Mouse (Mus musculus): ENCODE measurements around the gene Nkrf. TPM values are rescaled to one million over a fixed set of nuclear protein-coding genes. Genes with fewer than 3 reads are reported as not detected.

The Nkrf gene
- 13.6 and 15.5 TPM in 2 replicates for polyA plus RNA-seq (2015; fragmentation: Nextera tagmentation; extraction: Ambion mirVana)

GRCm38 (mm10) chrX:36902321-36903114 lies at the start of gene Nkrf:
Nkrf (minus strand) TSS chrX:36902899.
- 19% methylated on average over 32 of the region's 47 CpGs for WGBS
- Histone ChIP-seq H3K9ac (peak within 1 kb of the TSS; percentile 81), H3K4me2 (peak within 1 kb of the TSS; percentile 55), H3K9me3 (no peaks in the 10 kb centered on the region), H3K27me3 (no peaks in the 10 kb centered on the region), H3K4me3 (peak within 1 kb of the TSS; percentile 56), H3K27ac (replicated peaks) (peak within 1 kb of the TSS; percentile 88), H3K4me1 (replicated peaks) (0 out of 2 replicates have a peak, but pooled peaks cover 11% of the 10 kb centered on the region), H3K36me3 (no peaks in the 10 kb centered on the region)
- peak; percentile 87 for ATAC-seq (ENCODE audit: low read depth)

GRCm38 (mm10) chrX:36941106-36941505 lies 38.4 kb upstream of the Nkrf start:
- Histone ChIP-seq H3K9me3 (no peaks in the 10 kb centered on the region), H3K36me3 (peaks cover 19% of the 10 kb centered on the region), H3K4me2 (no peak overlapping the region), H3K4me1 (replicated peaks) (no peaks in the 10 kb centered on the region; the same call in 1 of the 2 replicates), H3K9ac (no peak overlapping the region), H3K4me3 (no peak overlapping the region), H3K27me3 (no peaks in the 10 kb centered on the region), H3K27ac (replicated peaks) (no peak overlapping the region)
- WGBS, result 82% methylated on average over 3 of the region's 3 CpGs
- no peak for ATAC-seq (ENCODE audit: low read depth)

- ATAC-seq (ENCODE audit: low read depth), result peak; percentile 76; the same call in 1 of the 2 replicates
- no peaks in the 10 kb centered on the region; the same call in 1 of the 2 replicates for H3K4me1 ChIP-seq (replicated peaks)
- WGBS, result 80% methylated on average over 4 of the region's 4 CpGs
These were observed 37.2 kb upstream of the Nkrf start for GRCm38 (mm10) chrX:36939806-36940413.

GRCm38 (mm10) chrX:36935326-36935966 lies 32.7 kb upstream of the Nkrf start:
- 81% methylated on average over 7 of the region's 7 CpGs for WGBS
- H3K4me2 ChIP-seq, result no peak overlapping the region
- H3K4me1 ChIP-seq (replicated peaks), result no peaks in the 10 kb centered on the region; the same call in 1 of the 2 replicates
- H3K36me3 ChIP-seq, result 0 out of 2 replicates have a peak, but pooled peaks cover 4% of the 10 kb centered on the region
- ATAC-seq (ENCODE audit: low read depth), result no peak
- no peak overlapping the region for H3K9ac ChIP-seq
- no peaks in the 10 kb centered on the region for H3K9me3 ChIP-seq
- no peak overlapping the region for H3K4me3 ChIP-seq
- H3K27me3 ChIP-seq, result no peaks in the 10 kb centered on the region
- no peak overlapping the region for H3K27ac ChIP-seq (replicated peaks)

More at GRCm38 (mm10) chrX:36939806-36940413, 37.2 kb upstream of the Nkrf start:
- no peak overlapping the region for H3K4me2 ChIP-seq
- no peak overlapping the region for H3K4me3 ChIP-seq
- peaks cover 13% of the 10 kb centered on the region for H3K36me3 ChIP-seq
- H3K27ac ChIP-seq (replicated peaks), result no peak overlapping the region
- no peak overlapping the region for H3K9ac ChIP-seq
- H3K27me3 ChIP-seq, result no peaks in the 10 kb centered on the region
- no peaks in the 10 kb centered on the region for H3K9me3 ChIP-seq

GRCm38 (mm10) chrX:36930574-36930973 lies 27.9 kb upstream of the Nkrf start:
- Histone ChIP-seq H3K4me3 (no peak overlapping the region), H3K4me2 (no peak overlapping the region), H3K36me3 (0 out of 2 replicates have a peak, but pooled peaks cover 7% of the 10 kb centered on the region), H3K27me3 (no peaks in the 10 kb centered on the region), H3K9me3 (no peaks in the 10 kb centered on the region), H3K9ac (no peak overlapping the region), H3K4me1 (replicated peaks) (no peaks in the 10 kb centered on the region), H3K27ac (replicated peaks) (no peak overlapping the region)
- WGBS, result 48% methylated on average over 1 of the region's 1 CpGs
- no peak for ATAC-seq (ENCODE audit: low read depth)

- no peaks in the 10 kb centered on the region for H3K9me3 ChIP-seq
- no peak overlapping the region for H3K4me2 ChIP-seq
- H3K27me3 ChIP-seq, result no peaks in the 10 kb centered on the region
- H3K36me3 ChIP-seq, result 0 out of 2 replicates have a peak, but pooled peaks cover 7% of the 10 kb centered on the region
- no peak overlapping the region for H3K9ac ChIP-seq
- ATAC-seq (ENCODE audit: low read depth), result peak; percentile 36; the same call in 1 of the 2 replicates
- no peaks in the 10 kb centered on the region for H3K4me1 ChIP-seq (replicated peaks)
- WGBS, result 61% methylated on average over 4 of the region's 4 CpGs
- 0 out of 2 replicates have a peak overlapping the region, but pooled peaks have one; percentile 54 for H3K27ac ChIP-seq (replicated peaks)
- H3K4me3 ChIP-seq, result no peak overlapping the region
These were observed 27.0 kb upstream of the Nkrf start for GRCm38 (mm10) chrX:36929694-36930093.

GRCm38 (mm10) chrX:36928791-36929190 lies 26.1 kb upstream of the Nkrf start:
- ATAC-seq (ENCODE audit: low read depth), result no peak
- Histone ChIP-seq H3K27me3 (no peaks in the 10 kb centered on the region), H3K36me3 (0 out of 2 replicates have a peak, but pooled peaks cover 7% of the 10 kb centered on the region), H3K27ac (replicated peaks) (no peak overlapping the region), H3K4me3 (no peak overlapping the region), H3K9me3 (no peaks in the 10 kb centered on the region), H3K4me2 (no peak overlapping the region), H3K4me1 (replicated peaks) (no peaks in the 10 kb centered on the region), H3K9ac (no peak overlapping the region)
- 83% methylated on average over 4 of the region's 4 CpGs for WGBS

- Histone ChIP-seq H3K9me3 (no peaks in the 10 kb centered on the region), H3K27me3 (no peaks in the 10 kb centered on the region), H3K4me2 (no peak overlapping the region), H3K9ac (no peak overlapping the region), H3K4me3 (no peak overlapping the region), H3K27ac (replicated peaks) (no peak overlapping the region), H3K4me1 (replicated peaks) (no peaks in the 10 kb centered on the region), H3K36me3 (peaks cover 11% of the 10 kb centered on the region; the same call in 1 of the 2 replicates)
- ATAC-seq (ENCODE audit: low read depth), result no peak
- 84% methylated on average over 4 of the region's 4 CpGs for WGBS
These were observed 18.6 kb upstream of the Nkrf start for GRCm38 (mm10) chrX:36921346-36921745.

GRCm38 (mm10) chrX:36917749-36918148 lies 15.1 kb upstream of the Nkrf start:
- no peak overlapping the region for H3K9ac ChIP-seq
- 76% methylated on average over 1 of the region's 1 CpGs for WGBS
- H3K36me3 ChIP-seq, result peaks cover 16% of the 10 kb centered on the region; the same call in 1 of the 2 replicates
- no peak overlapping the region for H3K27ac ChIP-seq (replicated peaks)
- ATAC-seq (ENCODE audit: low read depth), result no peak
- H3K4me3 ChIP-seq, result no peak overlapping the region
- no peak overlapping the region for H3K4me2 ChIP-seq
- H3K4me1 ChIP-seq (replicated peaks), result no peaks in the 10 kb centered on the region
- H3K27me3 ChIP-seq, result no peaks in the 10 kb centered on the region
- no peaks in the 10 kb centered on the region for H3K9me3 ChIP-seq

- Histone ChIP-seq H3K27me3 (no peaks in the 10 kb centered on the region), H3K9ac (no peak overlapping the region), H3K4me1 (replicated peaks) (no peaks in the 10 kb centered on the region), H3K27ac (replicated peaks) (no peak overlapping the region), H3K36me3 (0 out of 2 replicates have a peak, but pooled peaks cover 4% of the 10 kb centered on the region), H3K4me2 (no peak overlapping the region), H3K9me3 (no peaks in the 10 kb centered on the region), H3K4me3 (no peak overlapping the region)
- ATAC-seq (ENCODE audit: low read depth), result no peak
- 49% methylated on average over 12 of the region's 12 CpGs for WGBS
These were observed 8.6 kb upstream of the Nkrf start for GRCm38 (mm10) chrX:36911343-36911742.

- no peaks in the 10 kb centered on the region for H3K4me1 ChIP-seq (replicated peaks)
- no peak overlapping the region for H3K9ac ChIP-seq
- H3K4me3 ChIP-seq, result no peak overlapping the region
- no peaks in the 10 kb centered on the region for H3K36me3 ChIP-seq
- no peaks in the 10 kb centered on the region for H3K27me3 ChIP-seq
- no peak overlapping the region for H3K4me2 ChIP-seq
- H3K27ac ChIP-seq (replicated peaks), result no peak overlapping the region
- ATAC-seq (ENCODE audit: low read depth), result no peak
- WGBS, result 42% methylated on average over 5 of the region's 5 CpGs
- no peaks in the 10 kb centered on the region for H3K9me3 ChIP-seq
These were observed 3.8 kb upstream of the Nkrf start for GRCm38 (mm10) chrX:36906539-36906938.
